Mouse (Mus musculus) ES-E14 (cell line): ENCODE results near the gene Sp1. TPM values are rescaled to one million over a fixed set of nuclear protein-coding genes. Genes with fewer than 3 reads are reported as not detected.

ENCODE experiments used
- DNase-seq: peaks from one replicate; pipeline ENCODE4 v3.0.0-alpha.2; 2013; ENCODE audit warnings: low read depth, low spot score
- H3K27ac ChIP-seq: 2 replicates; pipeline ENCODE4 v1.5.1; 2012; ENCODE audit warnings: low read depth, mild to moderate bottlenecking, low read length, moderate library complexity, mixed read lengths; ENCODE audit not compliant: poor library complexity, insufficient read depth, severe bottlenecking
- H3K36me3 ChIP-seq: 2 replicates; pipeline ENCODE4 v1.6.1; 2012; ENCODE audit warnings: mild to moderate bottlenecking, low read length, moderate library complexity, mixed read lengths; ENCODE audit not compliant: control insufficient read depth, poor library complexity, insufficient read depth, severe bottlenecking
- H3K4me1 ChIP-seq, 2 experiments: fragments of 150-350 bp in 1 of 2; sonication (generic) in 1 of 2; 2 replicates each; pipeline ENCODE4 v1.6.1; 2012; ENCODE audit warnings: low read length in 2 of 2, mild to moderate bottlenecking in 1 of 2, mixed read lengths in 1 of 2; ENCODE audit not compliant: control insufficient read depth in 2 of 2, insufficient read depth in 2 of 2, poor library complexity in 1 of 2
- H3K4me3 ChIP-seq, 2 experiments: fragments of 150-350 bp in 1 of 2; sonication (generic) in 1 of 2; 2 replicates each; pipeline ENCODE4 v1.5.1; 2012; ENCODE audit warnings: low read length in 2 of 2, low read depth in 1 of 2, mild to moderate bottlenecking in 1 of 2, mixed read lengths in 1 of 2; ENCODE audit not compliant: insufficient read depth in 1 of 2, poor library complexity in 1 of 2, severe bottlenecking in 1 of 2
- H3K9ac ChIP-seq: 2 replicates; pipeline ENCODE4 v1.6.1; 2012; ENCODE audit warnings: low read depth, mild to moderate bottlenecking, low read length, mixed read lengths; ENCODE audit not compliant: poor library complexity, insufficient read depth, severe bottlenecking
- H3K9me3 ChIP-seq: fragments of 150-350 bp; sonication (generic); 2 replicates; pipeline ENCODE4 v1.6.1; 2012; ENCODE audit warnings: low read depth, mild to moderate bottlenecking, low read length; ENCODE audit not compliant: control insufficient read depth, insufficient read depth
- CHD2 ChIP-seq: IDR thresholded peaks from 2 replicates; pipeline ENCODE4 v1.6.1; 2014; ENCODE audit warnings: mild to moderate bottlenecking, low read depth, low read length, inconsistent platforms
- HCFC1 ChIP-seq: IDR thresholded peaks from 2 replicates; pipeline ENCODE4 v1.6.1; 2012; ENCODE audit warnings: low read length, inconsistent platforms, borderline replicate concordance; ENCODE audit not compliant: insufficient read depth
- MAFK ChIP-seq: IDR thresholded peaks from 2 replicates; pipeline ENCODE4 v1.6.1; 2014; ENCODE audit warnings: mild to moderate bottlenecking, low read depth, low read length, inconsistent platforms; ENCODE audit not compliant: insufficient read depth
- ZC3H11A ChIP-seq: IDR thresholded peaks from 2 replicates; pipeline ENCODE4 v1.6.1; 2012; ENCODE audit warnings: low read depth, mild to moderate bottlenecking, inconsistent platforms, low read length, borderline replicate concordance
- ZNF384 ChIP-seq: IDR thresholded peaks from 2 replicates; pipeline ENCODE4 v1.6.1; 2012; ENCODE audit warnings: low read depth, low read length, inconsistent platforms
- in situ Hi-C, 2 experiments: fragments of 600-800 bp; cut with MboI; formaldehyde crosslinking; loops; one replicate each; pipeline ENCODE4 v1.15.1; 2025; ENCODE audit warnings: low sequenced_read_pairs in 2 of 2, inconsistent platforms in 1 of 2; ENCODE audit not compliant: unreplicated experiment in 2 of 2
- total RNA-seq: library from RNA; depleted of rRNA; stranded (reverse); fragments of 300-350 nt; gene quantifications from 2 replicates; pipeline ENCODE4 v1.2.3, GENCODE M21; 2012

Sp1 gene
- total RNA-seq, 1 experiment = 93.4 TPM

GRCm38 (mm10) chr15:102423602-102424240 lies 17.8 kb downstream of the Sp1 start:
- no peak overlapping the region for H3K4me3 ChIP-seq
- peaks cover 4% of the 10 kb centered on the region for H3K36me3 ChIP-seq
- H3K9ac ChIP-seq = no peak overlapping the region
- no peak overlapping the region for H3K27ac ChIP-seq
- no peaks in the 10 kb centered on the region for H3K9me3 ChIP-seq
- no peak for DNase-seq
- no peak for TF ChIP-seq CHD2
- TF ChIP-seq MAFK = no peak
- TF ChIP-seq ZC3H11A = no peak
- no peak for TF ChIP-seq ZNF384
- no peaks in the 10 kb centered on the region; a peak in 1 of 4 replicates for H3K4me1 ChIP-seq
- in situ Hi-C loops = no loop called here

GRCm38 (mm10) chr15:102424657-102425056 lies 18.7 kb downstream of the Sp1 start:
- Histone ChIP-seq H3K4me3 (no peak overlapping the region), H3K36me3 (peaks cover 7% of the 10 kb centered on the region), H3K4me1 (no peaks in the 10 kb centered on the region; a peak in 1 of 4 replicates), H3K9ac (no peak overlapping the region), H3K9me3 (no peaks in the 10 kb centered on the region), H3K27ac (no peak overlapping the region)
- DNase-seq = no peak
- no peak for TF ChIP-seq CHD2
- TF ChIP-seq MAFK = no peak
- no peak for TF ChIP-seq ZC3H11A
- no peak for TF ChIP-seq ZNF384
- no peak for TF ChIP-seq HCFC1
- in situ Hi-C loops = no loop called here

DNA sequence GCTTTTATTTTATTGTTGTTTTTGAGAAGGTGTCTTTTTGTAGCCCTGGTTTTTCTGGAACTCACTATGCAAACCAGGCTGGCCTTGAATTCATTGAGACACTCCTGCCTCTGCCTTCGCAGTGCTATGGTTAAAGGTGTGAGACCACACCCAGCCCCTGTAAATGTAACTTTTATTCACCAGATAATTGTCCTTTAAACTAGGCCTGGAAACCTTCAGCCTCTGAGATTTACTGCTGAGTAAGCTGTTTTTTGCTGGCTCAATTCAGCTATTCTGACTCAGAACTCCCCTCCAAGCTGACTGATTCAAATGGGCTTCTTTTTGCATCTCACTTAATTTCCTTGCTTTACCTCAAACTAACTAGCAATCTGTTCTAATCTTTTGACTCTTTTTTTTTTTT lies 21.0 kb downstream of the Sp1 start:
- Histone ChIP-seq H3K4me3 (no peak overlapping the region), H3K36me3 (peaks cover 16% of the 10 kb centered on the region), H3K9ac (no peak overlapping the region), H3K9me3 (no peaks in the 10 kb centered on the region), H3K4me1 (no peaks in the 10 kb centered on the region), H3K27ac (no peak overlapping the region)
- in situ Hi-C loops = no loop called here
- DNase-seq = no peak
- TF ChIP-seq MAFK (peak; percentile 99), CHD2 (no peak), HCFC1 (no peak), ZNF384 (no peak), ZC3H11A (no peak)

DNA sequence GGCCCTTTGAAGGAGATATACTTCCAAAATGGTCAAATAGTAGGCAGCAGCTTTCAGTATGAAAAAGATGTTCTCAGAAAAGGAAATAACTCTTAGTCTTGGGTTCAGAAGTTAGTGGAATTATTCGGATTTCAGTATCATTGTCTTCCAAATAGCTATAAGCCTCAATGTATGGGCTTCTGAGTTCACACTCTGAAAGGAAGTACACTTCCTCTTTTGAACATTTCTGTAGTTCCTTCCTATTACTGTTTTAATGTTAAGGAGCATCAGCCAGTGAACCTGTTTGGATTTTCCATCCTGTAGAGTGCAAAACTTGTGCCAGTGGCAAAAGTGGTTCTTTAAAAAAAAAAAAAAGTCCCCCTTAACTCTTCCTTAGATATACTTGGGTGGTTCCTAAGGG lies 26.1 kb downstream of the Sp1 start:
- TF ChIP-seq ZC3H11A (no peak), ZNF384 (no peak), HCFC1 (no peak), CHD2 (no peak), MAFK (no peak)
- H3K4me1 ChIP-seq = no peaks in the 10 kb centered on the region
- no peaks in the 10 kb centered on the region for H3K9me3 ChIP-seq
- peaks cover 21% of the 10 kb centered on the region for H3K36me3 ChIP-seq
- no peak overlapping the region for H3K9ac ChIP-seq
- DNase-seq = no peak
- H3K27ac ChIP-seq = no peak overlapping the region
- H3K4me3 ChIP-seq = no peak overlapping the region
- in situ Hi-C loops = no loop called here
